Mouse (Mus musculus) lung, embryonic 16.5 days (tissue): Measurements from ENCODE around the gene Btg4. TPM values are rescaled to one million over a fixed set of nuclear protein-coding genes. Genes with fewer than 3 reads are reported as not detected.

ENCODE experiments used
- ATAC-seq: fragments of 200-750 bp; cut with Nextera tagmentation; 2 replicates; pipeline ENCODE4 v1.8.0; 2017; ENCODE audit warnings: low read depth, mild to moderate bottlenecking, moderate library complexity
- H3K27ac ChIP-seq: fragments of 300-500 bp; sonication (generic); 2 replicates; pipeline ENCODE4 v1.5.1; 2014; ENCODE audit warnings: mild to moderate bottlenecking, control low read depth, low read length
- H3K27me3 ChIP-seq: fragments of 300-500 bp; sonication (generic); 2 replicates; pipeline ENCODE4 v1.6.1; 2014; ENCODE audit warnings: low read depth, low read length, mixed read lengths; ENCODE audit not compliant: control insufficient read depth, insufficient read depth
- H3K36me3 ChIP-seq: fragments of 300-500 bp; sonication (generic); 2 replicates; pipeline ENCODE4 v1.6.1; 2014; ENCODE audit warnings: low read length; ENCODE audit not compliant: control insufficient read depth, insufficient read depth
- H3K4me1 ChIP-seq: fragments of 300-500 bp; sonication (generic); replicated peaks from 2 replicates; pipeline ENCODE4 v1.6.1; 2014; ENCODE audit warnings: low read length, mixed read lengths; ENCODE audit not compliant: control insufficient read depth, insufficient read depth
- H3K4me2 ChIP-seq: fragments of 300-500 bp; sonication (generic); 2 replicates; pipeline ENCODE4 v1.6.1; 2014; ENCODE audit warnings: low read depth, low read length, control low read depth
- H3K4me3 ChIP-seq: fragments of 300-500 bp; sonication (generic); 2 replicates; pipeline ENCODE4 v1.5.1; 2014; ENCODE audit warnings: mild to moderate bottlenecking, low read length, control low read depth
- H3K9ac ChIP-seq: fragments of 300-500 bp; sonication (generic); 2 replicates; pipeline ENCODE4 v1.6.1; 2014; ENCODE audit warnings: low read length, control low read depth
- H3K9me3 ChIP-seq: fragments of 300-500 bp; sonication (generic); 2 replicates; pipeline ENCODE4 v1.6.1; 2016; ENCODE audit warnings: low read length; ENCODE audit not compliant: control insufficient read depth
- WGBS: fragments of 180-500 bp; shearing (Covaris S2); extraction: QIAGEN DNeasy Blood & Tissue Kit; methylation state at CpG from one replicate; pipeline ENCODE4 v1.1.7; 2014; 5-methylcytosine and 5-hydroxymethylcytosine counted together
- polyA plus RNA-seq: library from polyadenylated mRNA; unstranded; fragments of >200 nt; fragmentation: Nextera tagmentation; extraction: Ambion mirVana; gene quantifications from 2 replicates; pipeline ENCODE4 v1.2.1, GENCODE M21; 2015

The Btg4 gene
- polyA plus RNA-seq: 0.28 and 0.34 TPM in 2 replicates

DNA sequence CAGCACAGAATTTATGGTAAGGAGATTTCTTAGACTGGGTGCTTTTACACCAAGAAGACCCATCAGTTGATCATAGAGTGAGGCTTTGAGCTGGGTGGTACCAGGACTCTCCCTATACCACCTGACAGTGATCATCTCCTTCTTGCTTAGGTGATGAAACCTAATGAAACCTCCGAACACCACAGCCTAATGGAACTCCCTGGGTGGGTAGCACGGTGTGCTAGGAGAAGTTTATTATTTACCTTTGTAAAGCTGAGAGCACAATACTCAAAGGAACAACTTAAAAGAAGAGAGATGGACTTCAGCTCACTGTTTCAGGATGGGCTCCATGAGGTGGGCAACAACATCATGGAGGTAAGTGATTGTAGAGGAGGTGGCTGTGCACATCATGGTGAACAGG is at the start of gene Btg4:
TSS of gene Btg4 (plus strand) at position 301 of the 400 bp plus-strand sequence.
- H3K9ac ChIP-seq: no peak within 1 kb of the TSS
- WGBS: 76% methylated on average over 2 of the region's 2 CpGs

DNA sequence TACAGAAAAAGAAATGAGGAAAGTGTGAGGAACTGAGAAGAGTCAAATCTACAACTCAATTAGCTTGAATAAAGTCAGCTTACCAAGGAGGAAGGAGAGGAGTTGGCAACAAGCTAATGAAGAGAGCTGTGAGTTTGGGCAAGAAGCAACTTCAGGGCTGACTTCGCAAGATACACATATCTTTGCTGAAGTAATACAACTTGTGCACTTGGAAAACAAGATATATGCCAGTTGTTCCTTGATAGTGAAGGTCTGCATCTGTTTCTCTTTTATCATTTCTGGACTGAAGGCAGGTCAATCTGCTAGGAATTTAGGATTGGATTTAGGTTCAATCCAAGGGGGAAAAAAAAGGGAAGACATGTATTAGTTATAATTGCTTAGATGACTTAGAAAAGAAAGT is 47.1 kb upstream of the Btg4 start:
- WGBS: 82% methylated on average over 1 of the region's 1 CpGs
- H3K4me1 ChIP-seq: peaks cover 4% of the 10 kb centered on the region
- no peak overlapping the region for H3K27ac ChIP-seq
- H3K4me2 ChIP-seq: no peak overlapping the region
- no peak overlapping the region for H3K9ac ChIP-seq
- H3K9me3 ChIP-seq: no peaks in the 10 kb centered on the region
- H3K27me3 ChIP-seq: no peaks in the 10 kb centered on the region
- H3K4me3 ChIP-seq: no peak overlapping the region
- no peak for ATAC-seq
- no peaks in the 10 kb centered on the region for H3K36me3 ChIP-seq

More for the DNA sequence above, at the start of gene Btg4:
- H3K36me3 ChIP-seq: no peaks in the 10 kb centered on the region
- H3K9me3 ChIP-seq: no peaks in the 10 kb centered on the region
- H3K4me1 ChIP-seq: no peaks in the 10 kb centered on the region
- H3K27me3 ChIP-seq: no peaks in the 10 kb centered on the region
- H3K4me2 ChIP-seq: no peak within 1 kb of the TSS
- H3K4me3 ChIP-seq: no peak within 1 kb of the TSS
- H3K27ac ChIP-seq: no peak within 1 kb of the TSS
- no peak for ATAC-seq

DNA sequence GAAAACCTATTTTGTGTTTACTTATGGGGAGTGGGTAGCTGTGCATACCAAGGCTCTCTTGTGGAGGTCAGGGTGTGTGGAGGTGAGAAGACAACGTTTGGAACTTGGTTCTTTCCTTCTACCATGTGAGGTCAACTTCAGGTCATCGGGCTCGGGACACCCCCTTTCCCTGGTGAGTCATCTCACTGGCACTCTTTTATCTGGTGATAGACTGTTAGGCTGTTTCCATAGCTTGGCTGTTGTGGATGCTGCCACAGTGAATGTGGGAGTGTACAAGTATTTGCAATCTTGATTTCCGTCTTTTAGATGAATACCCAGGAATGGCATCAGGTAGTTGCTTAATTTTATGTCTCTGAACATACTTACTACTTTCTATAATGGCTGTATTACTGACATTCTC is 45.0 kb upstream of the Btg4 start:
- no peaks in the 10 kb centered on the region for H3K4me1 ChIP-seq
- no peak for ATAC-seq
- WGBS: 25% methylated on average over 4 of the region's 4 CpGs
- no peak overlapping the region for H3K27ac ChIP-seq
- no peak overlapping the region for H3K9ac ChIP-seq
- H3K4me2 ChIP-seq: no peak overlapping the region
- H3K27me3 ChIP-seq: no peaks in the 10 kb centered on the region
- H3K4me3 ChIP-seq: no peak overlapping the region
- no peaks in the 10 kb centered on the region for H3K36me3 ChIP-seq
- H3K9me3 ChIP-seq: no peaks in the 10 kb centered on the region

DNA sequence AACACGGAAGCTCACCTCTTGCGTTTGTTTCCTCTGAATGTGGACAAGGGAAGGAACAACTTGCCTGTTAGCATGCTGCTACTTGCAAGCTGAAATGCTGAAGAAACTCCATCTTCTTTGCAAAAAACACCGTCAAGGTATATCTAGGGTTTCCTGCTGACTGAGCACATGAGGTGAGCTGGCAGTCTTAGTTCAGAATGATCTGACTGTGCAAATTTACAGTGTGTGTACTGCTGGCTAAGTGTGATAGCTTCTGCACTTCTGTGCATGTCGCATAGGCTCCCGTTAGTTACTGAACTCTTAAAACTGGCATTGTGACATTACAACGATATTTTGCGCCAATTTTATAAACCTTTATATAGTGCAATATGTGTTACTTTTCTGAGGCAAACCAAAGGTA is 41.0 kb upstream of the Btg4 start:
- Histone ChIP-seq H3K27ac (no peak overlapping the region), H3K4me3 (no peak overlapping the region), H3K4me1 (no peaks in the 10 kb centered on the region), H3K9me3 (no peaks in the 10 kb centered on the region), H3K4me2 (no peak overlapping the region), H3K9ac (no peak overlapping the region), H3K36me3 (no peaks in the 10 kb centered on the region), H3K27me3 (no peaks in the 10 kb centered on the region)
- 61% methylated on average over 7 of the region's 7 CpGs for WGBS
- ATAC-seq: no peak

DNA sequence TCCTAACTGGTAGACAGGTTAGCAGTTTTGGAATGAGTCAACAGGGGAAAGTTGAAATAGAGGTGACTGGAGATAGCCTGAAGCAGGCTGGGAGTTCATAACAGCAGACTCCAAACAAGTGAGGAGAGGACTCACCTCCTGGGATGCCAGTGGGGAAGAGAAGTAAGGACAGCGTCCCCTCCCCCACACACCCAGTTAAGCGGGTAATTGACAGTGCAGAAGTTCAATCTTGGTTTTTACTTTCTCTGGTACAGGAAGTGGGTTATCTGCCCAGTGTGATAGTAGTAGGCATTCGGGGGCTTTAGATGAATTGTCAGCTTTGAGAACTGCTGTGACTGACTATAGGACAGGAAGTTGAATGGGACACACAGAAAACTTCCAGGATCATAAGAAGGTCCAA is 40.4 kb upstream of the Btg4 start:
- WGBS: 49% methylated on average over 3 of the region's 3 CpGs
- Histone ChIP-seq H3K36me3 (no peaks in the 10 kb centered on the region), H3K4me1 (no peaks in the 10 kb centered on the region), H3K27ac (no peak overlapping the region), H3K4me2 (no peak overlapping the region), H3K9ac (no peak overlapping the region), H3K9me3 (no peaks in the 10 kb centered on the region), H3K4me3 (no peak overlapping the region), H3K27me3 (no peaks in the 10 kb centered on the region)
- ATAC-seq: no peak

DNA sequence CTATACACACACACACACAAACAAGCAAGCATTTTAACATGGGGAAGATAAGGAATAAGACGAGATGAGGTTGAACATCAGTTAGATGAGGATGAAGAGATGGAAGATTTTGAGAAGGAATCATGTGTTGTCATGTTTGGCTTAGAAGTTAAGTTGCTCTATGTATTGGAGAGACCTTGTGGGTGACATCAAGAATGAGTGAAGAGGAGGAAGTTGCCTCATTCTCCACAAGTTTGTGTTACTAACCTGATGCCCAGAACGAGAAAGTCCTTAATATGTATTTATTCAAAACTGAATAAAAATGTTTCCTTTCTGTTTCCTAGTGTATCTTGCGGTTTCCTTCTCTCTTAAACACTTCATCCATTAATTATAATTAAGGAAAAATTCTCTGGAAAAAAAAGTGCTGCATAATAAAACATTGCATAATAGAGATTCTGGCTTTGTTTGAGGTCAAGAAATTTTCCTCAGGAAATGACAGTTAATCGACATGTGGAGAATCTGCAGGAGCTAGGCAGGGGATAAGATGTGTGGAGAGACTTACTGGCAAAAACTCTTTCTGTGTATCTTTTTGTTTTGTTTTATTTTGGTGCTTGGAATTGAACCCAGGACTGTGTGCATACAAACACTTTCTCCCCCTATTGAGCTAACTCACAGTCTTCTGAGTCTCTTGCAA is 39.4 kb upstream of the Btg4 start:
- Histone ChIP-seq H3K4me3 (no peak overlapping the region), H3K9me3 (no peaks in the 10 kb centered on the region), H3K9ac (no peak overlapping the region), H3K4me1 (no peaks in the 10 kb centered on the region), H3K27me3 (no peaks in the 10 kb centered on the region), H3K27ac (no peak overlapping the region), H3K4me2 (no peak overlapping the region), H3K36me3 (no peaks in the 10 kb centered on the region)
- 65% methylated on average over 4 of the region's 4 CpGs for WGBS
- no peak for ATAC-seq

DNA sequence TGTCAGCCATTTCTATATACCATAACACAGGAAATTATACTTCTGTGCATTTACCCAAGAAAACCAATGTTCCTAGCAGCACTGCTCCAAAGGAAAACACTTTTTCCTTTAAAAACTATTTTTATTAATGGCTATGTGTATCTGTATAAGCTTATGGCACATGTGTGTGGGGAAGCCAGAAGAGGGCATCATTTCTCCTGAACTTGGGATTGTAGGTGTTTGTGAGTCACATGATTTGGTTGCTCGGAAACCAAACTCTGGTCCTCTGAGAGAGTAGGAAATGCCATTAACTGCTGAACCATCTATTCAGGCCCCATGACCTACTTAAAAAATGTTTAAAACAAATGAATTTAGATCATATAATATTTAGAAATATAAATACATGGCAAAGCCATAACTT is 33.7 kb upstream of the Btg4 start:
- Histone ChIP-seq H3K4me1 (no peaks in the 10 kb centered on the region), H3K9ac (no peak overlapping the region), H3K27me3 (no peaks in the 10 kb centered on the region), H3K36me3 (no peaks in the 10 kb centered on the region), H3K27ac (no peak overlapping the region), H3K9me3 (no peaks in the 10 kb centered on the region), H3K4me3 (no peak overlapping the region), H3K4me2 (no peak overlapping the region)
- 79% methylated on average over 1 of the region's 1 CpGs for WGBS
- ATAC-seq: no peak

DNA sequence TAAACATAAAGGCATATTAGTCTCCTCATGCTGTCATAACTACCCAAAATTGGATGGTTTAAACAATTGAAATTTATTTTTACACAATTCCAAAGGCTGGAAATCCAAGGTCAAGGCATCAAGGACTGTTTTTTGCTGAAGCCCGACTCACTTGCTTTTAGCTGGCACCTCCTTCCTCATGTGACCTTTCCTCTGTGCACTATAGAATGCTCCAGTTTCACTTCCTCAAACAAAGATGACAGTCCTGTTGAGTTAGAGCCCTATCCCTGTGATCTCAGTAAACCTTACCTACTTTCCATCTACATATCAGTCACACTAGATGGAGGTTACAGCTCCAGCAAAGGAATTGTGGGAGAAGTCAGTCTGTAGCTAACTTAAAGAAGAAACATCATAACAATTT is 30.6 kb upstream of the Btg4 start:
- Histone ChIP-seq H3K27ac (no peak overlapping the region), H3K9me3 (no peaks in the 10 kb centered on the region), H3K4me3 (no peak overlapping the region), H3K27me3 (no peaks in the 10 kb centered on the region), H3K9ac (no peak overlapping the region), H3K36me3 (no peaks in the 10 kb centered on the region), H3K4me2 (no peak overlapping the region), H3K4me1 (no peaks in the 10 kb centered on the region)
- WGBS: 25% methylated on average over 1 of the region's 1 CpGs
- no peak for ATAC-seq

DNA sequence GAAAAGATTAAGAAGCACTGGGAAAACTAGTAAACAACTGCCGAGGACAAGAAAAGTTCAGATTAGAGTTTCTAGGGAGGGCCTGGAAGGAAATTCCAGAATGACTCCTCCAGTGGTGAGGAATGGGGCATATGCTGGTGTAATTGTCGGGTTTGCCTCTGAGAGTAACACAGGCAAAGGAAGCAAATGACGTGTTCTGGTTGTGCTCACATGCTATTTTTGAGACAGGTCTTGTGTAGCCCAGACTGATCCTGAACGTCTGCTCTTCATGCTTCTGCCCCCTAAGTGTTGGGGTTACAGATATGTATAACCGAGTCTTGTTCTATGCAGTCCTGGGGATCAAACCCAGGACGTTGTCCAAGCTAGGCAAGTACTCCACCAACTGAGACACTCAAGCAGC is 29.1 kb upstream of the Btg4 start:
- ATAC-seq: no peak
- Histone ChIP-seq H3K4me3 (no peak overlapping the region), H3K9me3 (no peaks in the 10 kb centered on the region), H3K4me2 (no peak overlapping the region), H3K36me3 (no peaks in the 10 kb centered on the region), H3K9ac (no peak overlapping the region), H3K27ac (no peak overlapping the region), H3K27me3 (no peaks in the 10 kb centered on the region), H3K4me1 (no peaks in the 10 kb centered on the region)
- 45% methylated on average over 6 of the region's 6 CpGs for WGBS

DNA sequence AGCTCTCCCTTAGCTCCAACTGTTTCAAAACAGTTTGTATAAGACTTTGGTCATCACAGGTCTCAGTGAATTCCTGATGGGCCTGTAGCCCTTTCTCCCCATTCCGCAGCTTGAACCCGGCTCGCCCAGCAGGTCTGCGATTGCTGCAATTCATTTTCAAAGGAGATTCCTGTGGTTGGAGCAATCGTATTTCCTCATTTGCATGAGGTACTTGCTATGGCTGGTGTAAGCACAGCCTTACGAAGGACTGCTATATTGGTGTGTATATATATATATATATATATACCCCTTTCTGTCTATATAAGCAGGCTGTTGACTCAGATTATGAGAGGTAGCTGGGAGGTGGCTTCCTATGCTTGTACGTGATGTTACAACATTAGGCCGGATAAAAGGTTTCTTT is 28.4 kb upstream of the Btg4 start:
- ATAC-seq: no peak
- H3K4me1 ChIP-seq: no peaks in the 10 kb centered on the region
- no peak overlapping the region for H3K4me3 ChIP-seq
- no peaks in the 10 kb centered on the region for H3K36me3 ChIP-seq
- no peak overlapping the region for H3K27ac ChIP-seq
- H3K9me3 ChIP-seq: no peaks in the 10 kb centered on the region
- no peaks in the 10 kb centered on the region for H3K27me3 ChIP-seq
- no peak overlapping the region for H3K4me2 ChIP-seq
- 68% methylated on average over 8 of the region's 8 CpGs for WGBS
- H3K9ac ChIP-seq: no peak overlapping the region
